Mouse (Mus musculus): Measurements from ENCODE around the gene Arpc5. TPM values are rescaled to one million over a fixed set of nuclear protein-coding genes. Genes with fewer than 3 reads are reported as not detected.

The Arpc5 gene
- total RNA-seq, 2 experiments from 2014 or later: 137 to 264 TPM

- peak; percentile 46 for ATAC-seq (replicated peaks; ENCODE audit: poor library complexity)
Observed at GRCm38 (mm10) chr1:152810533-152811439, 44.4 kb downstream of the Arpc5 start.

DNA sequence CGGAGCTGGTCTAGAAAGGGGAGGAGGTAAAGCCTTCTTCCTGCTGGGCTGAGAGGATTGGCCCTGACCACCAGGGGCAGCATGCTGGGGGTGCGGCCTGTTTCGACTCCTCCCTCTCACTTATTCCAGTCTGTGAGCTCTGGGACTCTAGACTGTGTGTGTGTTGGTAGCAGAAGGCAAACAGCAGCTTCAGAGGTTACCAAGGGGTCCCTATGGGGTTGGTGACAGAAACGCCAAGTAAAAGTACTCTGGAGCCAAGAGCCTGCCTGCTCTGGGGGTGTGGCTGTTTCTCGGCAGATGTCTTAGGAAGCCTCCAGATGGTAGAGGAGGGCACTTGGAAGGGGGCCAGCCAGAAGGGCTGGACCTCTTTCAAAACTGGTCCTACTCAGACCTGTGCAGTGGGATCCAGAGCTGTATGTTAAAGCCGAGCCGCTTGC lies 48.9 kb downstream of the Arpc5 start:
- peak; percentile 86 for ATAC-seq (replicated peaks; ENCODE audit: poor library complexity)

DNA sequence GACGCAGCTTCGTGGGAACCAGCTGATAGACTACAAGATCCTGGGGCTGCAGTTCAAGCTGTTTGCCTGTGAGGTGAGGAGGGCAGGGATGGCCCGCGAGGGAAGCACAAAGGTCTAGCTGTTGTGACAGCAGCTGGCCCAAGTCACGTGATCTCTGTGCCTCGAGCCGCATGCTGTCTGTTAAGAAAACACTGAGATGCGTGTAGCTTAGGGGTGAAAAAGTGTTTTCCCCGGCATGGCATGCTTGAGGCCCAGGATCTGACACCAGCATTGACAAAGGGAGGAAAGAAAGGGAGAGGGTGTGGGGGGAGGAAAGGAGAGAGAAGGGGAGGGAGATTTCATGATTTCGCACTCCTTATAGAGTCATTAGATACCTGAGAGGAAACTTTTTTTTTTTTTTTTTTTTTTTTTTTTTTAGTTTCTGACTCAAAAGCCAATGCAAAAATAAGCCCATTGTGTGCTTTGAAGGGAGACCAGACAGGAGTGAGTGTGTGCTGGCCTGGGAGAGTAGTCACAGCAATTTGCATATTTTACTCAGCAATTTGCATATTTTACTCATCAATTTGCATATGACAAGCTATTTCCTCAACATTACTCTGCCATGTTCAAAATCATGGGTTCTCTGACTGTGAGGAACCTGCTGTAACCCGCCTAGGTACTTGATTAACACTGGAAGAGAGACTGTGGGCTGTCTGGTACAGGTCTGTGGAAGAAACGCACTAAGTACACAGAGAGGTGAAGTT lies 50.9 kb downstream of the Arpc5 start:
- ATAC-seq (replicated peaks; ENCODE audit: poor library complexity): no peak

GRCm38 (mm10) chr1:152817794-152818193 lies 51.5 kb downstream of the Arpc5 start:
- no peak for ATAC-seq (replicated peaks; ENCODE audit: poor library complexity)

GRCm38 (mm10) chr1:152819558-152819957 lies 53.2 kb downstream of the Arpc5 start:
- ATAC-seq (replicated peaks; ENCODE audit: poor library complexity): no peak

DNA sequence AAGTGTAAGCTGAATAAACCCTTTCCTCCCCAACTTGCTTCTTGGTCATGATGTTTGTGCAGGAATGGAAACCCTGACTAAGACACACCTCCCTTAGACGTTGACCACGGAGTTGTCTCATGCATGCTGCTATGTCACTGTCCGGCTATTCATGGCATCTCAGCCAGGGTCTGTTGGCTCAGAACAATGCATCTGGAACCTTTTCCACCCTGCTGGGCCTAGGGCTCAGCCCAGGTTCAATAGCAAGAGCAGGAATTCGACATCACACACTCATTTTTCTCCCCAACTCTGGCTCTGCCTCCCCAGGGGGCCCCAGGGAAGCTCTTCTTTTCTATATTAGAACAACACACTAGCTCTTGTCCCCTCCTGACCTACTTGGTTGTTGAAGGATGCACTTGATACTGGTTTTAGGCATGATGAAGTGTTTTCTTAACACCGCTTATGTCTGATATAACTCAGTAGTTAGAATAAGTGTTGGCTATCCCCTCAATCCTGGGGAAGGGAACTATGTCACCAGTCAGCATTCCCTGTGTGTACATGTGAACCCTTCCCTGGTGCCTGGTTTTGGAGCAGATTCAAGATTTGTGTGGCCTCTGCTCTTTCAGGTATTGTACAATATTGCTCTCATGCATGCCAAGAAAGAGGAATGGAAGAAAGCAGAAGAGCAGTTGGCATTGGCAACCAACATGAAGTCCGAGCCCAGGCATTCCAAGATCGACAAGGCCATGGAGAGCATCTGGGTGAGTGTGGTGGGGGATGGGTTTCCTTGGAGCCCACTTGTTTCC lies 54.8 kb downstream of the Arpc5 start:
- no peak for ATAC-seq (replicated peaks; ENCODE audit: poor library complexity)

- ATAC-seq (replicated peaks; ENCODE audit: poor library complexity): no peak
Observed at GRCm38 (mm10) chr1:152821746-152822145, 55.4 kb downstream of the Arpc5 start.

DNA sequence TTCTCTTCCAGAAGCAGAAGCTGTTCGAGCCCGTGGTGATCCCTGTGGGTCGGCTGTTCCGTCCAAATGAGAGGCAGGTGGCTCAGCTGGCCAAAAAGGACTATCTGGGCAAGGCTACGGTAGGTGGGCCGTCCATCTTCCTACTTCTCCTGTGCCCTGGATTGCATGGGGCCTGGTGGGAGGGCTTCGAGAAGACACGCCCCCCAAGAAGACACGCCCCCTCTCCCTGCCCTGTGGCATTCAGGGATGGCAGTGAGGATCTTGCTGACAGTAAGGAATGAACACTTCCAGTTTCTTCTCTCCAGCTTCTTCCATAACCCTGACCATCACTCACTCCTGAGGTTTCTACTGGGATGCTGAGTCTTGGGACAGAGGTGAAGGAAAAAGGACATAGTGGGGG lies 57.9 kb downstream of the Arpc5 start:
- ATAC-seq (replicated peaks; ENCODE audit: poor library complexity): peak; percentile 43; the same call in 1 of the 2 replicates

Other genes with a start within 250 kb of the Arpc5 start
- not detected in 2 replicates for gene Apobec4, start 16.0 kb upstream of the Arpc5 start, total RNA-seq (2015)
- not detected in 2 replicates for gene Apobec4, start 16.0 kb upstream of the Arpc5 start, total RNA-seq (2017)
- gene Rgl1, start 191 bp upstream of the Arpc5 start, total RNA-seq (2015): 1.3 and 1.6 TPM in 2 replicates
- 1.4 and 2.7 TPM in 2 replicates for gene Rgl1, start 191 bp upstream of the Arpc5 start, total RNA-seq (2017)
- gene Ncf2, start 33.7 kb downstream of the Arpc5 start, total RNA-seq (2015): 85.0 and 90.4 TPM in 2 replicates
- gene Ncf2, start 33.7 kb downstream of the Arpc5 start, total RNA-seq (2017): 101 and 119 TPM in 2 replicates
- gene Smg7, start 136.1 kb downstream of the Arpc5 start, total RNA-seq (2015): 93.7 and 94.2 TPM in 2 replicates
- gene Smg7, start 136.1 kb downstream of the Arpc5 start, total RNA-seq (2017): 21.4 and 21.8 TPM in 2 replicates
- 0.20 TPM in 1 of 2 replicates, not detected in the other for gene Nmnat2, start 188.5 kb downstream of the Arpc5 start, total RNA-seq (2015)
- gene Nmnat2, start 188.5 kb downstream of the Arpc5 start, total RNA-seq (2017): 0.21 TPM in 1 of 2 replicates, not detected in the other

Data from megakaryocyte progenitor cell, adult 5-6 weeks (primary cell).